Mouse (Mus musculus): ENCODE measurements around the gene Smpd3. TPM values are rescaled to one million over a fixed set of nuclear protein-coding genes. Genes with fewer than 3 reads are reported as not detected.
A peak's percentile ranks its signal among the peaks of the same experiment; 100 is the strongest.

Gene Smpd3
- polyA plus RNA-seq, 1 experiment = 3.8 TPM

DNA sequence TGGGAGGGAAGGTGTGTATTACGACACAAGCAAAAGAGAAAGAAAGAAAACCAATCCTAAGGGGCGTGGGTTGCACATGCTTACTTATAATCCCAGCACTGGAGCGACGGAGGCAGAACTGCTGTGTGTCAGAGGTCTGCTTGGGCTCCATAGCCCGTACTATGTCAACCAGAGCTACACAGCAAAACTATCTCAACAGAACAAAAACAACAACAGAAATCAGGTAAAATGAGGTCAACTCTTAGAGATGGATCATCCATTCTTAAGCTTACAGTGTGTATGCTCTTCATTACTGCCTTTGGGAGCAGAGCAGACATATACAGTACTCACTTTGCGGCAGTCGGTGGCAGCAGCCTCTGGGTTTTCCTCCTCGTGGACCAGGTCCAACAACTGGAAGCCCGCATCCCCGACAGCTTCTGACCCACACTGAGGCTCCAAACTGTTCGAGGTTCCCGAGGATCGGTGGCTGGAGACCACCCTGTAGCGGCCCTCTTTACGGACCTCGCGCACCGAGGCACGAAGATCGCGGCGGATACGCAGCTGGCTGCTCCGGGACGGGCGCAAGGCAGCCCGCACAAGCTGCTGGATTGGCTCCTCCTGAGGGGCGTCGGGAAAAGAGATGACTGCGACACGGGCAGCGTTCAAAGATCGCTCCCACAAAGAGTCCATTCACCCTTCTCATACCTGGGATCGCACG is 127.6 kb downstream of the Smpd3 start:
- Histone ChIP-seq H3K27ac (ENCODE audit: control insufficient read depth, insufficient read depth, low read length) (no peak overlapping the region), H3K27me3 (ENCODE audit: control insufficient read depth, insufficient read depth, low read length) (no peaks in the 10 kb centered on the region)
- WGBS = 1% methylated on average over 35 of the region's 35 CpGs

More for the DNA sequence above, 127.6 kb downstream of the Smpd3 start:
- H3K4me3 ChIP-seq (ENCODE audit: control insufficient read depth, insufficient read depth, low read length) = peak overlapping the region; percentile 82
- peak; percentile 38 for DNase-seq
- TF ChIP-seq POLR2A (IDR thresholded peaks at IDR 0.05; ENCODE audit: control insufficient read depth, extremely low read depth, insufficient read depth, low read length, poor library complexity) (no peak), CTCF (IDR thresholded peaks at IDR 0.05; ENCODE audit: borderline replicate concordance, control insufficient read depth, extremely low read depth, insufficient read depth, low read length, poor library complexity) (no peak)
- no peaks in the 10 kb centered on the region for H3K36me3 ChIP-seq (ENCODE audit: control insufficient read depth, insufficient read depth, low read length)
- 0 out of 2 replicates have a peak, but pooled peaks cover 3% of the 10 kb centered on the region for H3K4me1 ChIP-seq (replicated peaks; ENCODE audit: control insufficient read depth, insufficient read depth, low read length)

Other genes with a start within 250 kb of the Smpd3 start
- 24.5 and 29.9 TPM in 2 replicates for gene Esrp2, start 201.0 kb downstream of the Smpd3 start, polyA plus RNA-seq (2012; rRNA removed)
- gene Pla2g15, start 187.6 kb downstream of the Smpd3 start, polyA plus RNA-seq (2012; rRNA removed) = 17.4 and 18.2 TPM in 2 replicates
- 96.3 and 103 TPM in 2 replicates for gene Slc7a6, start 169.1 kb downstream of the Smpd3 start, polyA plus RNA-seq (2012; rRNA removed)
- 44.9 and 45.5 TPM in 2 replicates for gene Slc7a6os, start 127.1 kb downstream of the Smpd3 start, polyA plus RNA-seq (2012; rRNA removed)
- gene Prmt7, start 127.1 kb downstream of the Smpd3 start, polyA plus RNA-seq (2012; rRNA removed) = 34.0 and 36.7 TPM in 2 replicates
- 4.1 and 4.7 TPM in 2 replicates for gene Zfp90, start 77.3 kb upstream of the Smpd3 start, polyA plus RNA-seq (2012; rRNA removed)
- not detected in 2 replicates for gene 6030452D12Rik, start 162.5 kb upstream of the Smpd3 start, polyA plus RNA-seq (2012; rRNA removed)
- 8.0 and 8.2 TPM in 2 replicates for gene Cdh3, start 172.9 kb upstream of the Smpd3 start, polyA plus RNA-seq (2012; rRNA removed)
- gene Gm10073, start 235.5 kb upstream of the Smpd3 start, polyA plus RNA-seq (2012; rRNA removed) = 69.5 and 76.2 TPM in 2 replicates